Mouse (Mus musculus): ENCODE results near the gene Cep350.

Gene Cep350

DNA sequence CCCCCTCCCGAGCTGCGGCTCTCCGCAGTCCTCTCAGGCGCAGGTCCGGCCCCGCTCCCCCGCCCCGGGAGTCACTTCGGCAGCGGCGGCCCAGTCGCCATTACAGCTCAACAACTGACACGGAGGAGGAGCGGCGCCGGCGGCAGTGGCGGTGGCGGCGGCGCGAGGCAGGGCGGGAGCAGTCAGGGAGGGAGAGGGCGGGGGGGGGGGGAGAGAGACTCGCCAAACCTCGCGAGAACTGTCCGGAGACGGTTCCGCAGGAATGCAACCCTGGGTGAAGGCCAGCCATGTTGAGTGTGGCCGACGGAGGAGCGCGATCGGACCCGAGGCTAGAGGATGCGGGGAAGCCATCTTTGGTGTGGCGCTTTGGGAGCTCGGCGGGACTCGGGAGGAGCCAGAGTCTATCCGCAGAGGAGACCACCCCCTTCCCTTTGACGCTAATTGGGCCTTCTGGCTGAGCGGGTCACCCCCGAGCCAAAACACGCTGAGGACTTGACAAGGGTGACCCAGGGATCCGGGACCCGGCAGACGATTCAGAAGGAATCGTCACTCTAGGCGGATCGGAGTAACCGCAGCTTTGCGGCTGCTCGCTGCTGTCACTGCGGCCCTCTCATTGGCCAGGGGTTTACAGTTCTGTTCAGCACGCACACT, at the start of gene Cep350:
TSS of gene Cep350 (minus strand) at position 188 of the 651 bp plus-strand sequence.
- DNase-seq (ENCODE audit: low read depth, low spot score), result peak; percentile 99

DNA sequence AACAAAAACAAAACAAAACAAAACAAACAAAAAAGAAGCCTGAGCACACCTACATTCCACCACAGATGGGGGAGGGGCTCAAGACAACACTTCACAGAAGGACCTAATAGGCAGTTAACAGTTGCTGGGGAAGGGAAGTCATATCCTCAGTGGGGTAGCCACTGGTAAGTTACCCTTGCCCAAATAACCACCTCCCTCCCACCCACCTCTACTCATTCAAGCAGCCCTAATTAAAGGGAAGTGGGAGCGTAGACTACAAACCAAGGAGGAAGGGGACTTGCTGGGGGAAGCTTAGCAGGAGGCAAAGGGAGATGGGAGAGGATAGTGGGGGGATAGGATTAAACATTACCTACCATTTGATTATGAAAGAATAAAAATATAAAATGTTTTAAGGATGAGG, 47.3 kb upstream of the Cep350 start:
- DNase-seq (ENCODE audit: low read depth, low spot score), result no peak

GRCm38 (mm10) chr1:156019800-156020199, 46.7 kb upstream of the Cep350 start:
- DNase-seq (ENCODE audit: low read depth, low spot score), result no peak

DNA sequence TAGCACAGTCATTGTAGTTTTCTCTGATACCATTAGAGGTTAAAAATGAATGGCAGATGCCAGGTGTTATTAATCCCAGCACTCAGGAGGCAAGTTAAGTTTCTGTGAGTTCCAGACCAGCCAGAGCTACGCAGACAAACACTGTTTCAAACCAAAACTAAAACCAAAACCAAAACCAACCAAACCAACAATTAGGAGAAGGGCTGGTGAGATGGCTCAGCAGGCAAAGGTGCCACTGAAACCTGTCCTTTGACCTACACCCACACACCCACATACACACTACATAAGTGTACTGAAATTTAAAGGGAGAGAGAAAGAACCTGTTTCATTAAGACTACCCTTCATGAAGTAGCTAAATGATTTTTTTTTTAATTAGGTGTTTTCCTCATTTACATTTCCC, 35.9 kb upstream of the Cep350 start:
- DNase-seq (ENCODE audit: low read depth, low spot score), result no peak

DNA sequence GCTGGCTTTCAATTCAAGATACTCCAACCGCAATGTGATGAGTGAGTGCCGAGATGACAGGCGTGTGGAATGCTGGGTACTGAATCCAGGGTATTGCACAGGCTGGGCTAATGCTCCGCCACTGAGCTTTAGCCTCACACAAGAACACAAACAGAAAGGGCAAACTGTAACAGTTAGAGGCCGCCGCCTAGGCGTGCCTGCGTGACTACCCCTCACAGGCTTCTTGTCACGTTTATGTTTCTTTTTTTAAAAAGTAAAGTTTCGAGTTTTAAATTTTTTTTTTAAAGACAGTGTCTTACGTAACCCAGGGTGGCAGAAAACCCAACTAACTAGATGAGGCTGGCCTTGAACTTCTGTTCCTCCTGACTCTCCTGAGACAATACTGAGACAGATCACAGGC, 32.9 kb upstream of the Cep350 start:
- no peak for DNase-seq (ENCODE audit: low read depth, low spot score)

GRCm38 (mm10) chr1:156003201-156003935, 30.3 kb upstream of the Cep350 start:
- peak; percentile 28 for DNase-seq (ENCODE audit: low read depth, low spot score)

- no peak for DNase-seq (ENCODE audit: low read depth, low spot score)
Observed at GRCm38 (mm10) chr1:156002366-156002765, 29.3 kb upstream of the Cep350 start.

DNA sequence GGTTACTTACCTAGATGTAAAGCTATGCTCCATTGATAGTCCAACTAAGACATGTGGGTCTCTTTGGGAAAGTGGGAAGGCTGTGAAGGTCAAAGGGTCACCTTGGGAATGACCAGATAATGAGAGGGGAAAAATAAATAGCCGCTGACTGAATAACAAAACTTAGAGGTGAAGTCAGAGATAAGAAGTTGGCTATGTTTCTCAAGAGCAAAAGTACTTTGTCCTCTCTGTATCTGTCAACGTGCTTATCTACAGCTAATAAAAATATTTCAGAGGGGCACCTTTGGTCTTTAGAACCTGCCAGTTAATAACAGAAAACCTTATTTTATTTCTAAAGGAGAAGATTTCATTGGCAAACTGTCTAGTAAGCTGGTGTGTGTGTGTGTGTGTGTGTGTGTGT, 22.6 kb upstream of the Cep350 start:
- no peak for DNase-seq (ENCODE audit: low read depth, low spot score)

GRCm38 (mm10) chr1:155994524-155994923, 21.5 kb upstream of the Cep350 start:
- DNase-seq (ENCODE audit: low read depth, low spot score), result no peak

- DNase-seq (ENCODE audit: low read depth, low spot score), result no peak
Observed at GRCm38 (mm10) chr1:155990391-155990790, 17.3 kb upstream of the Cep350 start.

DNA sequence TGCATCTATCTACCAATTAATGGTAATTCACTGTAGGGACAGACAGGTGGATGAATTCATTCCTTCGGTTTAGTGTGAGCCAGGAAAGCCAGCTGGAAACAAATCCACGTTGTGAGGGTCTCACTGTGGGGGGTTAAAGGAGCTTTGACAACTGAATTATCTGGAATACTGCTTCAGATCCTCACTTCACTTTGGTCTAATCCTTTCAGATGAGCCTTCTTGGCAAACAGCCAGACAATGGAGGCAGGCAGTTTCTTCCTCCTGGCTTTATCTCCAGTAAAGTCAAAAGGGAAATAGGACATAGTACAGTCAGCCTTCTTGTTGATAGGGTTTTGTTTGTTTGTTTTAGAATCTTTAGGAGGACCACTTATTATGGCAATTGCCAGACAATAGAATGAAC, 16.3 kb upstream of the Cep350 start:
- no peak for DNase-seq (ENCODE audit: low read depth, low spot score)

DNA sequence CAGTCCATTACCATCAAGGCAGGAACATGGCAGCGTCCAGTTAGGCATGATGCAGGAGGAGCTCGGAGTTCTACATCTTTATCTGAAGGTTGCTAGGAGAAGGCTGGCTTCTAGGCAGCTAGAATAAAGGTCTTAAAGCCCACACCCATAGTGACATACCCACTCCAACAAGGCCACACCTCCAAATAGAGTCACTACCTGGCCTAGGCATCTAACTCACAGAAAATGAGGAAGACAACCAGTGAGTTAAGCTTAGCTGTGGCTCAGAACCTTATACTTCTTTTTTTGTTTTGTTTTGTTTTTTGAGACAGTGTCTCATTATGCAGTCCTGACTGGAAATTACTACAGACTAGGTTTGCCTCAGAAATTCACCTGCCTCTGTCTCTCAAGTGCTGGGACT, 14.6 kb upstream of the Cep350 start:
- DNase-seq (ENCODE audit: low read depth, low spot score), result no peak

- no peak for DNase-seq (ENCODE audit: low read depth, low spot score)
Observed at GRCm38 (mm10) chr1:155974931-155975330, 1.9 kb upstream of the Cep350 start.

DNA sequence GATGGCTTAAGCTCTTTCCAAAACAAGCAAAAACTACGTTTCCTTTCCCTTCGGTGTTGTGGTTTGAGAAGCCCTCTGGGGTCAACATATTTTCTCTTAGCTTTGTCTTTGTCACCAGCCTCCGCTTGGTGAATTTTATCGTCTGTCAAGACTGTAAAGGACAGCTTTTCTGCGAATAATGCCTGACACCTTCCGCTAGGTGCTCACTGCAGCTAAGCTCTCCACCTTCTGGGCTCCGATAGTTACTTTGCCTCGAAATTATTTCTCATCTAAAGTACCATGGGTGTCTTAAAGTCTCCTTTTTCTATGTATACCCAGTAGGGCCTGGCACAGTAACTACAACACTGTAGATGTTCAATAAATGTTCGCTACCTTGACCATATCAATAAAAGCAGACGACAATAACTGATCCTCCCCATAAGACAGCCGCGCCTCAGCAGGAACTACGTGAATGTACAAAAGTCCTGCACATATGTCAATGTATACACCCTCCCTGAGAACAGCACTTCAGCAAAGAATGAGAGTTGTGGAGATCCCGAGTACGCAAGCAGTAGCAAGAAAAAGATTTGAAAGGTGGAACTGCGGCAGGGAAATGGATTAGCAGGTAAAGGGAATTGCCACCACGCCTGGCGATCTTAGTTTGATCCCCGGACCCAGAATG, 794 bp upstream of the Cep350 start:
- DNase-seq (ENCODE audit: low read depth, low spot score), result no peak

- DNase-seq (ENCODE audit: low read depth, low spot score), result peak; percentile 32
Observed at GRCm38 (mm10) chr1:155972146-155973067, 648 bp downstream of the Cep350 start.

DNA sequence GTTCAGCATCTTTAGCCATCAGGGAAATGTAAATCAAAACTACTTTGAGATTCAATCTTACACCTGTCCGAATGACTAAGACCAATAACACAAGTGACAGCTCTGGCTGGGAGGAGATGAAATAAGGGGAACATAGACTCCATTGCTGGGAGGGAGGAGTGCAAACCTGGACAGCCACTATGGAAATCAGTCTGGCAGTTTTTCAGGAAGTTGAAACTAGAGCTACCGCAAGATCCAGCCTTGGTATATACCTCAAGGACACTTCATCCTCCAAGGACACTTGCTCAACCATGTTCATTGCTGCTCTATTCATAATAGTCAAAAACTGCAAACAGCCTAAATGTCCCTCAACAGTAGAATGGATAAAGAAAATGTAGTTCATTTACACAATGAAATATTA, 23.9 kb downstream of the Cep350 start:
- no peak for DNase-seq (ENCODE audit: low read depth, low spot score)

- no peak for DNase-seq (ENCODE audit: low read depth, low spot score)
Observed at GRCm38 (mm10) chr1:155944361-155944760, 28.7 kb downstream of the Cep350 start.

- no peak for DNase-seq (ENCODE audit: low read depth, low spot score)
Observed at GRCm38 (mm10) chr1:155937416-155937815, 35.6 kb downstream of the Cep350 start.

DNA sequence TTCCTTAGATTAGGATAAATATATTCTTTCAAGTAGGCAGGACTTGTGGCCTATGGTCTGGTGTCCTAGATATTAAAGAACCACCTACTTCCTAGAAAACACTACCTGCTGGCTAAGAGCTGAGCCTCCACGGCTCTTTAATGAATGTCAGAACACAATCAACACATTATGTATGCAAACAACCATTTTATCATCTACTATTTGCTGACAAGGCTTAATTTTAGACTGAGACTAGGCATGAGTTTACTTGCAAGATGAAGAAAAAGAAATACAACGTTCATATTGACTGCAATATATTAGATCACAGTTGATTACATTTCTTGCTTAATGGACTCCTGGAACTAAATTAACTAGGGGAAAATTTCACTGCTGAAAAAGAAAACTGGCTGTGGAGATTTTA, 38.4 kb downstream of the Cep350 start:
- DNase-seq (ENCODE audit: low read depth, low spot score), result no peak

- DNase-seq (ENCODE audit: low read depth, low spot score), result no peak
Observed at GRCm38 (mm10) chr1:155903561-155903960, 69.5 kb downstream of the Cep350 start.

GRCm38 (mm10) chr1:155901348-155901747, 71.7 kb downstream of the Cep350 start:
- DNase-seq (ENCODE audit: low read depth, low spot score), result no peak

DNA sequence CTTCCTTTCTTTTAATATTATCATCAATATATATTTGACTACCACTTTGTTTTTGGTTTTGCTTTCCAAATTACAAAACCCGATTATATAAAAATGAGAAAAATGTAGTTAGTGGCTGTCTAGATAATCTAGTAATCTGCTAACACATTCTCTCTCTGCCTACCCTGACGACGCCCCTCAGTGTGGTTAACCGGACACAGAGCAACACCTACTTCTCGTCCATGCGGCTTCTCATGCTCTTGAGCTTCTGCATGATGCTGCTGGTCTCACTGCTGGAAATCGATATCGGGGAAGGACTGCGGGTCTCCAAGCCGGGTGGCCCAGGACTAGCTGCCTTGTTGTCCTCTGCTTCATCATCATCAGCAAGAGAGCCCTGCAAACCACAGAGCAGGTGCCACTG, 78.7 kb downstream of the Cep350 start:
- DNase-seq (ENCODE audit: low read depth, low spot score), result no peak

Data from 3T3-L1 (cell line).